Mouse (Mus musculus) liver, adult 2 months (tissue): ENCODE measurements around the gene Marveld1. TPM values are rescaled to one million over a fixed set of nuclear protein-coding genes. Genes with fewer than 3 reads are reported as not detected.

Experiments
- DNase-seq: peaks from one replicate; pipeline ENCODE4 v3.0.0-alpha.2; 2011; ENCODE audit warnings: low read depth, low spot score; ENCODE audit errors: extremely low read depth
- H3K27ac ChIP-seq: fragments of 200-500 bp; replicated peaks from 2 replicates; pipeline ENCODE4 v1.5.1; 2012; ENCODE audit warnings: low read depth, mild to moderate bottlenecking, control low read depth, inconsistent platforms, low read length; ENCODE audit not compliant: insufficient read depth
- H3K27me3 ChIP-seq: fragments of 200-500 bp; 2 replicates; pipeline ENCODE4 v1.6.1; 2012; ENCODE audit warnings: mild to moderate bottlenecking, moderate library complexity, low read length, inconsistent platforms; ENCODE audit not compliant: control insufficient read depth, insufficient read depth
- H3K36me3 ChIP-seq: fragments of 200-500 bp; 2 replicates; pipeline ENCODE4 v1.6.1; 2012; ENCODE audit warnings: low read length, inconsistent platforms; ENCODE audit not compliant: control insufficient read depth, insufficient read depth
- H3K4me1 ChIP-seq: fragments of 200-500 bp; 2 replicates; pipeline ENCODE4 v1.6.1; 2011; ENCODE audit warnings: low read length; ENCODE audit not compliant: control insufficient read depth, insufficient read depth
- H3K4me3 ChIP-seq: fragments of 200-500 bp; 2 replicates; pipeline ENCODE4 v1.5.1; 2011; ENCODE audit warnings: low read depth, mild to moderate bottlenecking, control low read depth, low read length, moderate library complexity; ENCODE audit not compliant: insufficient read depth
- H3K79me2 ChIP-seq: fragments of 200-500 bp; 2 replicates; pipeline ENCODE4 v1.6.1; 2012; ENCODE audit warnings: inconsistent platforms, mild to moderate bottlenecking, low read length, moderate library complexity; ENCODE audit not compliant: control insufficient read depth, insufficient read depth
- H3K9ac ChIP-seq: fragments of 200-500 bp; 2 replicates; pipeline ENCODE4 v1.6.1; 2012; ENCODE audit warnings: low read depth, mild to moderate bottlenecking, control low read depth, inconsistent platforms, low read length
- CTCF ChIP-seq: fragments of 200-500 bp; IDR thresholded peaks from 2 replicates; pipeline ENCODE4 v1.5.1; 2011; ENCODE audit warnings: low read depth, low read length, control low read depth
- POLR2A ChIP-seq: fragments of 200-500 bp; IDR thresholded peaks from 2 replicates; pipeline ENCODE4 v1.6.1; 2011; ENCODE audit warnings: low read length, control low read depth; ENCODE audit not compliant: insufficient read depth; ENCODE audit errors: extremely low read depth
- WGBS: fragments of 180-500 bp; shearing (Covaris S2); methylation state at CpG from one replicate; pipeline ENCODE4 v1.1.7; 2018; 5-methylcytosine and 5-hydroxymethylcytosine counted together
- polyA plus RNA-seq: library from polyadenylated mRNA; depleted of rRNA; stranded (reverse); fragments of >200 nt; gene quantifications from 2 replicates; pipeline ENCODE4 v1.2.3, GENCODE M21; 2012
- total RNA-seq: library from RNA; depleted of rRNA; stranded (reverse); fragments of >200 nt; gene quantifications from 2 replicates; pipeline ENCODE4 v1.2.3, GENCODE M21; 2014

The Marveld1 gene
- total and polyA plus RNA-seq, 2 experiments: 12.1 to 25.7 TPM

GRCm38 (mm10) chr19:42120451-42120850 is 26.7 kb upstream of the Marveld1 start:
- no peak overlapping the region for H3K4me3 ChIP-seq
- H3K79me2 ChIP-seq: no peaks in the 10 kb centered on the region
- peaks cover 8% of the 10 kb centered on the region for H3K4me1 ChIP-seq
- peak; percentile 81 for DNase-seq
- TF ChIP-seq POLR2A (no peak), CTCF (no peak)
- H3K36me3 ChIP-seq: peaks cover 39% of the 10 kb centered on the region
- H3K9ac ChIP-seq: no peak overlapping the region
- no peak overlapping the region; the same call in 1 of the 2 replicates for H3K27ac ChIP-seq
- 28% methylated on average over 8 of the region's 8 CpGs for WGBS
- no peaks in the 10 kb centered on the region for H3K27me3 ChIP-seq

DNA sequence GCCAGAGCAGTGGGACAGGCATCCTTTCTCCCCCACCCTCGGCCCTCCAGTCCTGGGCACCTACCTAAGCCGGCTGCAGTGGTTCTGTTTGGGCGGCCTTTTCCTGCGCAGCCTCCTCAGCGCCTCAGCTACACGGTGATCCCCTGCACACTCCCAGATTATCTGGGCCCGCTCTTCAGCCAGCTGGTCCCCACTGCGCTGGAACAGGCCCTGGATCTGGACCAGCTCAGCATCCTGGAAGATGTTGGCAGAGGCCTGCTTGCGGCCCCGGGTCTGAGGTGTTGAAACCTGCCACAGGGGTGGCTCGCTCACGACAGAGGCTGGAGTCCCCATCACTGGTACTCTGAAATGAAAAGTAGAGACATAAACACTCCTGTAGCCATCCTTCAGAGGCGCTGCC is 22.5 kb upstream of the Marveld1 start:
- Histone ChIP-seq H3K9ac (no peak overlapping the region), H3K4me1 (peaks cover 20% of the 10 kb centered on the region), H3K27ac (no peak overlapping the region), H3K36me3 (peaks cover 21% of the 10 kb centered on the region), H3K27me3 (no peaks in the 10 kb centered on the region), H3K4me3 (no peak overlapping the region), H3K79me2 (peaks cover 5% of the 10 kb centered on the region; the same call in 1 of the 2 replicates)
- WGBS: 88% methylated on average over 13 of the region's 13 CpGs
- TF ChIP-seq POLR2A (no peak), CTCF (no peak)
- no peak for DNase-seq

- DNase-seq: no peak
- Histone ChIP-seq H3K4me1 (peaks cover 17% of the 10 kb centered on the region), H3K36me3 (peaks cover 20% of the 10 kb centered on the region), H3K27me3 (no peaks in the 10 kb centered on the region), H3K27ac (no peak overlapping the region), H3K4me3 (no peak overlapping the region), H3K9ac (no peak overlapping the region), H3K79me2 (peaks cover 5% of the 10 kb centered on the region; the same call in 1 of the 2 replicates)
- WGBS: 86% methylated on average over 11 of the region's 11 CpGs
- TF ChIP-seq CTCF: no peak
- TF ChIP-seq POLR2A: no peak
These were observed 21.5 kb upstream of the Marveld1 start for GRCm38 (mm10) chr19:42125501-42126218.

DNA sequence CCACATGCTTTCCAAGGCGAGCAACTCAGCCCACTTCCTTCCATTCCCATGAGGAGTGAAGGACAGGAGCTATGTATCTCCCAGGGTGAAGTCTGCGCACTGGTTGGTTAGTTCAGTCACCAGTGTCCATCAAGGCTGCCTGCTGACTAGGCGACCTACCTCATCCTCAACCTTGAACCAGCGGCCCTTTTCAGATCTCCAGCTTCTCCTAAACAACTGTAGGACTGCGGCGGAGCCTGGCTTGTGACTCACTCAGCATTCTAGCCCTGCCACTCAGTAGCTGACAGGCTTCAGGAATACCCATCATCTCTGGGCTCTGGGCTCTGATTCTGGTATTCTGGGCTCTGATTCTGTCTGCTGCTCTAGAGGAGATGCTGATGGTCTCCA is 21.0 kb upstream of the Marveld1 start:
- Histone ChIP-seq H3K4me3 (no peak overlapping the region), H3K36me3 (peaks cover 20% of the 10 kb centered on the region), H3K27me3 (no peaks in the 10 kb centered on the region), H3K4me1 (peaks cover 17% of the 10 kb centered on the region), H3K9ac (no peak overlapping the region), H3K27ac (0 out of 2 replicates have a peak overlapping the region, but pooled peaks have one; percentile 59), H3K79me2 (peaks cover 5% of the 10 kb centered on the region; the same call in 1 of the 2 replicates)
- DNase-seq: no peak
- WGBS: 93% methylated on average over 6 of the region's 6 CpGs
- TF ChIP-seq POLR2A (no peak), CTCF (no peak)

- peak; percentile 50 for DNase-seq
- peaks cover 18% of the 10 kb centered on the region for H3K36me3 ChIP-seq
- peaks cover 5% of the 10 kb centered on the region; the same call in 1 of the 2 replicates for H3K79me2 ChIP-seq
- 44% methylated on average over 5 of the region's 5 CpGs for WGBS
- H3K27me3 ChIP-seq: no peaks in the 10 kb centered on the region
- no peak overlapping the region for H3K4me3 ChIP-seq
- H3K4me1 ChIP-seq: peaks cover 17% of the 10 kb centered on the region
- TF ChIP-seq CTCF (no peak), POLR2A (no peak)
- no peak overlapping the region for H3K9ac ChIP-seq
- H3K27ac ChIP-seq: peak overlapping the region; percentile 59
These were observed 20.2 kb upstream of the Marveld1 start for GRCm38 (mm10) chr19:42127024-42127423.

DNA sequence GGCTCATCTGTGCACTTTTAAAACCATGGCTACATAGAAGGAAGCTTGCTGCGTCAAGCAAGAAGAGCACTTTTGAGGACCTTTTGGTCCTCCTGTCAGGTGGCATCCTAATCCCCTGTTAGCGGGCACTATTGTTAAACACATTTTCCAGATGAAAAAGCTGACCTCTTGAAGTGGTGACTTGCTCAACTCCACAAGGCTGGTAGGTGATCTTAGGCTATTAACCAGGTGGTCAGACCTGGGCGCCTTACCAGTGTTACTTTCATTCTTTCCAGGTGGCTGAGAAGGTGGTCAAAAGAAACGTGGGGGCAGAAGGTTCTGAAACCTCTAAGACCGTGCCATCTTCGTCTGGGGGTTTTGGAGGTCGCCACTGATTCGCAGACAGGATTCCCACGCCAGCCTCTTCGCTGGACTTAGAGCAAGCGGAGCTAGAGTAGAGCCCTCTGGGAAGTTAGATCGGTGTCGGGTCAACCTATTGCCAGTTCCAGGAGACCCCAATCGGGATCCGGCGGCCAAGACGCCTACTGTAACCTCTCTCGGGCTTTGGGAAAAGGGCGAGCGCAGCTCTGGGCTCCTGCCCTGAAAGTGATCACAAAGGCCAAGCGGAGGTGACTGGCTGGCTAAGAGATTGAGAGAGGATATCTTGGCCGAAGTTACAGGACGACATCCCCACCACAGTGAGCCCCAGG is 19.0 kb upstream of the Marveld1 start:
- Histone ChIP-seq H3K9ac (peak overlapping the region; percentile 80), H3K36me3 (peaks cover 11% of the 10 kb centered on the region), H3K4me1 (peaks cover 17% of the 10 kb centered on the region), H3K27ac (peak overlapping the region; percentile 91), H3K27me3 (no peaks in the 10 kb centered on the region), H3K4me3 (peak overlapping the region; percentile 56), H3K79me2 (peaks cover 5% of the 10 kb centered on the region; the same call in 1 of the 2 replicates)
- TF ChIP-seq POLR2A: no peak
- no peak for TF ChIP-seq CTCF
- 4% methylated on average over 23 of the region's 23 CpGs for WGBS
- peak; percentile 53 for DNase-seq
